Mouse (Mus musculus): ENCODE results near the gene Slc25a48. TPM values are rescaled to one million over a fixed set of nuclear protein-coding genes. Genes with fewer than 3 reads are reported as not detected.
A peak's percentile ranks its signal among the peaks of the same experiment; 100 is the strongest.

Slc25a48 gene
- polyA plus RNA-seq (2012; ENCODE audit: insufficient read depth, insufficient read length, missing spikeins) = 22.3 and 26.7 TPM in 2 replicates

- Histone ChIP-seq H3K27ac (replicated peaks; ENCODE audit: low read depth, low read length) (peak within 1 kb of the TSS; percentile 89), H3K4me3 (ENCODE audit: insufficient read depth, low read depth, low read length) (peak within 1 kb of the TSS; percentile 50), H3K4me1 (ENCODE audit: control insufficient read depth, insufficient read depth, insufficient read length, low read length) (peaks cover 9% of the 10 kb centered on the region)
Observed at GRCm38 (mm10) chr13:56438211-56439075, at the start of gene Slc25a48. TSS of gene Slc25a48 (plus strand) at chr13:56438355.

GRCm38 (mm10) chr13:56397572-56397971, 40.6 kb upstream of the Slc25a48 start:
- H3K4me1 ChIP-seq (ENCODE audit: control insufficient read depth, insufficient read depth, insufficient read length, low read length) = no peaks in the 10 kb centered on the region
- no peak overlapping the region for H3K27ac ChIP-seq (replicated peaks; ENCODE audit: low read depth, low read length)
- no peak overlapping the region for H3K4me3 ChIP-seq (ENCODE audit: insufficient read depth, low read depth, low read length)

GRCm38 (mm10) chr13:56401186-56401585, 37.0 kb upstream of the Slc25a48 start:
- no peak overlapping the region for H3K4me3 ChIP-seq (ENCODE audit: insufficient read depth, low read depth, low read length)
- no peak overlapping the region for H3K27ac ChIP-seq (replicated peaks; ENCODE audit: low read depth, low read length)
- H3K4me1 ChIP-seq (ENCODE audit: control insufficient read depth, insufficient read depth, insufficient read length, low read length) = no peaks in the 10 kb centered on the region

GRCm38 (mm10) chr13:56403381-56404086, 34.6 kb upstream of the Slc25a48 start:
- Histone ChIP-seq H3K27ac (replicated peaks; ENCODE audit: low read depth, low read length) (no peak overlapping the region), H3K4me1 (ENCODE audit: control insufficient read depth, insufficient read depth, insufficient read length, low read length) (no peaks in the 10 kb centered on the region), H3K4me3 (ENCODE audit: insufficient read depth, low read depth, low read length) (no peak overlapping the region)

GRCm38 (mm10) chr13:56404511-56405140, 33.5 kb upstream of the Slc25a48 start:
- H3K4me3 ChIP-seq (ENCODE audit: insufficient read depth, low read depth, low read length) = no peak overlapping the region
- H3K27ac ChIP-seq (replicated peaks; ENCODE audit: low read depth, low read length) = no peak overlapping the region
- no peaks in the 10 kb centered on the region for H3K4me1 ChIP-seq (ENCODE audit: control insufficient read depth, insufficient read depth, insufficient read length, low read length)

- Histone ChIP-seq H3K4me1 (ENCODE audit: control insufficient read depth, insufficient read depth, insufficient read length, low read length) (no peaks in the 10 kb centered on the region), H3K4me3 (ENCODE audit: insufficient read depth, low read depth, low read length) (no peak overlapping the region), H3K27ac (replicated peaks; ENCODE audit: low read depth, low read length) (no peak overlapping the region)
Observed at GRCm38 (mm10) chr13:56412286-56412873, 25.8 kb upstream of the Slc25a48 start.

GRCm38 (mm10) chr13:56418685-56419483, 19.3 kb upstream of the Slc25a48 start:
- no peak overlapping the region for H3K4me3 ChIP-seq (ENCODE audit: insufficient read depth, low read depth, low read length)
- H3K4me1 ChIP-seq (ENCODE audit: control insufficient read depth, insufficient read depth, insufficient read length, low read length) = no peaks in the 10 kb centered on the region
- no peak overlapping the region for H3K27ac ChIP-seq (replicated peaks; ENCODE audit: low read depth, low read length)

GRCm38 (mm10) chr13:56419538-56419937, 18.6 kb upstream of the Slc25a48 start:
- no peak overlapping the region for H3K4me3 ChIP-seq (ENCODE audit: insufficient read depth, low read depth, low read length)
- H3K27ac ChIP-seq (replicated peaks; ENCODE audit: low read depth, low read length) = no peak overlapping the region
- H3K4me1 ChIP-seq (ENCODE audit: control insufficient read depth, insufficient read depth, insufficient read length, low read length) = no peaks in the 10 kb centered on the region

- Histone ChIP-seq H3K27ac (replicated peaks; ENCODE audit: low read depth, low read length) (no peak overlapping the region), H3K4me1 (ENCODE audit: control insufficient read depth, insufficient read depth, insufficient read length, low read length) (no peaks in the 10 kb centered on the region), H3K4me3 (ENCODE audit: insufficient read depth, low read depth, low read length) (no peak overlapping the region)
Observed at GRCm38 (mm10) chr13:56422072-56422723, 16.0 kb upstream of the Slc25a48 start.

GRCm38 (mm10) chr13:56425931-56426330, 12.2 kb upstream of the Slc25a48 start:
- no peak overlapping the region for H3K27ac ChIP-seq (replicated peaks; ENCODE audit: low read depth, low read length)
- no peaks in the 10 kb centered on the region for H3K4me1 ChIP-seq (ENCODE audit: control insufficient read depth, insufficient read depth, insufficient read length, low read length)
- no peak overlapping the region for H3K4me3 ChIP-seq (ENCODE audit: insufficient read depth, low read depth, low read length)

GRCm38 (mm10) chr13:56426365-56426764, 11.8 kb upstream of the Slc25a48 start, which contains the start of gene Gm3045:
TSS of gene Gm3045 (plus strand) at chr13:56426594.
- no peak within 1 kb of the TSS for H3K4me3 ChIP-seq (ENCODE audit: insufficient read depth, low read depth, low read length)
- H3K4me1 ChIP-seq (ENCODE audit: control insufficient read depth, insufficient read depth, insufficient read length, low read length) = no peaks in the 10 kb centered on the region
- no peak within 1 kb of the TSS for H3K27ac ChIP-seq (replicated peaks; ENCODE audit: low read depth, low read length)

GRCm38 (mm10) chr13:56428724-56429500, 9.2 kb upstream of the Slc25a48 start:
- Histone ChIP-seq H3K4me3 (ENCODE audit: insufficient read depth, low read depth, low read length) (no peak overlapping the region), H3K4me1 (ENCODE audit: control insufficient read depth, insufficient read depth, insufficient read length, low read length) (peaks cover 5% of the 10 kb centered on the region), H3K27ac (replicated peaks; ENCODE audit: low read depth, low read length) (no peak overlapping the region)

GRCm38 (mm10) chr13:56432496-56432895, 5.7 kb upstream of the Slc25a48 start:
- Histone ChIP-seq H3K4me3 (ENCODE audit: insufficient read depth, low read depth, low read length) (no peak overlapping the region), H3K4me1 (ENCODE audit: control insufficient read depth, insufficient read depth, insufficient read length, low read length) (peaks cover 9% of the 10 kb centered on the region), H3K27ac (replicated peaks; ENCODE audit: low read depth, low read length) (0 out of 2 replicates have a peak overlapping the region, but pooled peaks have one; percentile 90)
